Mouse (Mus musculus): ENCODE data around the gene Psors1c2.

Gene Psors1c2

GRCm38 (mm10) chr17:35567767-35568166 is 34.8 kb downstream of the Psors1c2 start:
- DNase-seq, result no peak

- DNase-seq, result no peak
These were observed 36.3 kb downstream of the Psors1c2 start for GRCm38 (mm10) chr17:35569091-35569944.

- DNase-seq, result no peak
These were observed 37.8 kb downstream of the Psors1c2 start for GRCm38 (mm10) chr17:35570836-35571235.

GRCm38 (mm10) chr17:35571477-35571876 is 38.5 kb downstream of the Psors1c2 start:
- no peak for DNase-seq

GRCm38 (mm10) chr17:35578211-35578610 is 45.2 kb downstream of the Psors1c2 start:
- peak; percentile 67 for DNase-seq

- no peak for DNase-seq
These were observed 49.9 kb downstream of the Psors1c2 start for GRCm38 (mm10) chr17:35582900-35583299.
